Mouse (Mus musculus) heart, postnatal 0 days (tissue): Measurements from ENCODE around the gene Ecpas. TPM values are rescaled to one million over a fixed set of nuclear protein-coding genes. Genes with fewer than 3 reads are reported as not detected.

Source experiments
- ATAC-seq: fragments of 200-750 bp; cut with Nextera tagmentation; 2 replicates; pipeline ENCODE4 v1.8.0; 2017; ENCODE audit warnings: low read depth, moderate number of reproducible peaks, moderate library complexity; ENCODE audit not compliant: insufficient read depth
- DNase-seq: peaks from one replicate; pipeline ENCODE4 v3.0.0-alpha.2; 2016; ENCODE audit warnings: low spot score
- H3K27ac ChIP-seq: fragments of 300-500 bp; sonication (generic); 2 replicates; pipeline ENCODE4 v1.5.1; 2014; ENCODE audit warnings: low read depth, mild to moderate bottlenecking
- H3K27me3 ChIP-seq: fragments of 300-500 bp; sonication (generic); 2 replicates; pipeline ENCODE4 v1.6.1; 2014; ENCODE audit warnings: low read length, mixed read lengths; ENCODE audit not compliant: control insufficient read depth, insufficient read depth
- H3K36me3 ChIP-seq: fragments of 300-500 bp; sonication (generic); replicated peaks from 2 replicates; pipeline ENCODE4 v1.6.1; 2014; ENCODE audit warnings: low read length, mixed read lengths; ENCODE audit not compliant: control insufficient read depth, insufficient read depth
- H3K4me1 ChIP-seq: fragments of 300-500 bp; sonication (generic); 2 replicates; pipeline ENCODE4 v1.6.1; 2014; ENCODE audit warnings: antibody characterized with exemption; ENCODE audit not compliant: control insufficient read depth, insufficient read depth
- H3K4me2 ChIP-seq: fragments of 300-500 bp; sonication (generic); 2 replicates; pipeline ENCODE4 v1.6.1; 2014; ENCODE audit warnings: low read depth, mild to moderate bottlenecking, low read length, moderate library complexity
- H3K4me3 ChIP-seq: fragments of 300-500 bp; sonication (generic); 2 replicates; pipeline ENCODE4 v1.5.1; 2014; ENCODE audit warnings: low read depth, low read length
- H3K9ac ChIP-seq: fragments of 300-500 bp; sonication (generic); replicated peaks from 2 replicates; pipeline ENCODE4 v1.6.1; 2014; ENCODE audit warnings: low read depth, low read length, mixed read lengths
- H3K9me3 ChIP-seq: fragments of 300-500 bp; sonication (generic); replicated peaks from 2 replicates; pipeline ENCODE4 v1.6.1; 2016; ENCODE audit warnings: low read length; ENCODE audit not compliant: control insufficient read depth
- CTCF ChIP-seq: IDR thresholded peaks from 2 replicates; pipeline ENCODE4 v1.5.1; 2016; ENCODE audit warnings: antibody characterized with exemption, control low read depth, low read depth
- EP300 ChIP-seq: IDR thresholded peaks from 2 replicates; pipeline ENCODE4 v1.6.1; 2016; ENCODE audit warnings: antibody characterized with exemption, low read depth
- WGBS: fragments of 180-500 bp; shearing (Covaris S2); extraction: QIAGEN DNeasy Blood & Tissue Kit; methylation state at CpG from one replicate; pipeline ENCODE4 v1.1.7; 2014; 5-methylcytosine and 5-hydroxymethylcytosine counted together
- polyA plus RNA-seq: library from polyadenylated mRNA; unstranded; fragments of >200 nt; fragmentation: Nextera tagmentation; extraction: Ambion mirVana; gene quantifications from 2 replicates; pipeline ENCODE4 v1.2.1, GENCODE M21; 2015
- total RNA-seq: library from RNA; depleted of rRNA; stranded (reverse); fragments of >200 nt; gene quantifications from 2 replicates; pipeline ENCODE4 v1.2.3, GENCODE M21; 2014; ENCODE audit warnings: low replicate concordance

Ecpas gene
- total and polyA plus RNA-seq, 2 experiments from 2014 or later: 26.7 to 62.9 TPM

DNA sequence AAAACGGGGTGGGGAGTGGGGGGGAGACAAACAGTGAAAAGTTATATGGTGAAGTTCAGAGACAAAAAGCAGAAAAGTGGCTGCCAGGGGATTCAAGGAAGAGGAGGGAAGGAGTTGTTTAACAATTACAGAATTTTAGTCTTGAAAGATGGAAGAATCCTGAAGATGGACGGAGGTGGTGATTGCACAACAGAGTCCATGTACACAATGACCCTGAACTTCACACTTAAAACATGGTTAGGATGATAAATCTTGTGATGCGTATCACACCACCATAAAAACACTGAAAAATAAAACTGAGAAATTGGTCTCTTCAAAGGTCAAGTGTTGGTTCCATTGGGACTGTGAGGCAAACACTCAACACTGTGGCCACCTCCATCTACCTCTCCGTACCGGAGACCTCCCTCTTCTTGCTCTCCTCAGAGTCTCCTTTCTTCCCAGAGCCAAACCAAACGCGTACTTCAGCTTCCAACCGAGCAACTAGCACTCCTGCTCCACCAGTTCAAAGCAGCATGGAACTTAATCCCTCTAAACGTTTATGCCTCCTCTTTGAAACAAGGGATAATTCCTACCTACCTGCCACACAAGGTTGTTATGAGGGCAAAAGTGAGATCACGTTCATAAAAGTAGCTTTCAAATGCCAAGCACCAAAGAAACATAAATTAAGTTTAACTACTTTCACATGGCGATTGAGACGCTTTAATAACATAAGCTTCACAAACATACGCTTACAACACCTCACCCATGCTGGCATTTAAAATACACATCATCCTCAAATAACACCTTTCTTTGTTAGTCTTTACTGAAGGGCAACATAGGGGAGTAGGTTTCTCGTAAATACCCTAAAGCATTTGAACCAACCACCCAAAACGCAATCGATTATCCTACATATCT, 2.1 kb downstream of the Ecpas start:
- Histone ChIP-seq H3K27ac (peak overlapping the region; percentile 99), H3K36me3 (no peaks in the 10 kb centered on the region)

DNA sequence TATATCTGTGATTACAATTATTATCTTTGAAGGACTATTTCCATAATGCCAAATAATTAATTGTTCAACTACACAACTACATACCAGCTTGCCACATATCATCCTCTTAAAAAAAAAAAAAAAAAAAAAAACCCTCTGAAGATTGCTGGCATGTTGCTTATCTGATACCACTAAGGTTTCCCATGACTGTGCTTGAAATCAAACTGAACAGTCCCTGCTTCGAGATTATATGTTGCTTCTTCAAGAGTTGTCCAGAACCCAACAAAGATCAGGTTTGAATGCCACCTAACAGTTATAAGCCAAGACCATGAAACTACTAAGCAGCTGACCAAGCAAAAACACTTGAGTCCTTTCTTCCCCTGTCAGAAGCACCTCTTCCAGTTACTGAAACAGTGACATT, 5.1 kb downstream of the Ecpas start:
- TF ChIP-seq EP300 (no peak), CTCF (no peak)

More for the DNA sequence above, 2.1 kb downstream of the Ecpas start:
- ATAC-seq (no peak), DNase-seq (no peak)
- no peaks in the 10 kb centered on the region for H3K27me3 ChIP-seq
- H3K9ac ChIP-seq: peak overlapping the region; percentile 99
- H3K4me1 ChIP-seq: peaks cover 12% of the 10 kb centered on the region; the same call in 1 of the 2 replicates
- TF ChIP-seq EP300: no peak
- TF ChIP-seq CTCF: no peak
- H3K4me2 ChIP-seq: peak overlapping the region; percentile 66
- H3K4me3 ChIP-seq: peak overlapping the region; percentile 86
- H3K9me3 ChIP-seq: no peaks in the 10 kb centered on the region
- WGBS: 39% methylated on average over 16 of the region's 16 CpGs

GRCm38 (mm10) chr4:58898318-58898717, 14.2 kb downstream of the Ecpas start:
- no peak for ATAC-seq
- no peak for DNase-seq
- no peak overlapping the region for H3K4me3 ChIP-seq
- no peaks in the 10 kb centered on the region for H3K36me3 ChIP-seq
- H3K4me1 ChIP-seq: peaks cover 8% of the 10 kb centered on the region; the same call in 1 of the 2 replicates
- no peaks in the 10 kb centered on the region for H3K27me3 ChIP-seq
- H3K9me3 ChIP-seq: no peaks in the 10 kb centered on the region
- TF ChIP-seq CTCF: no peak
- no peak for TF ChIP-seq EP300
- H3K9ac ChIP-seq: no peak overlapping the region
- H3K4me2 ChIP-seq: no peak overlapping the region
- no peak overlapping the region for H3K27ac ChIP-seq

More for the DNA sequence above, 5.1 kb downstream of the Ecpas start:
- no peak overlapping the region for H3K4me3 ChIP-seq
- no peaks in the 10 kb centered on the region for H3K9me3 ChIP-seq
- peaks cover 7% of the 10 kb centered on the region; the same call in 1 of the 2 replicates for H3K4me1 ChIP-seq
- H3K27ac ChIP-seq: no peak overlapping the region
- no peaks in the 10 kb centered on the region for H3K27me3 ChIP-seq
- DNase-seq: no peak
- H3K9ac ChIP-seq: no peak overlapping the region
- H3K4me2 ChIP-seq: no peak overlapping the region
- no peaks in the 10 kb centered on the region for H3K36me3 ChIP-seq
- WGBS: 56% methylated on average over 1 of the region's 1 CpGs
- ATAC-seq: no peak

- Histone ChIP-seq H3K9ac (no peak overlapping the region), H3K4me3 (no peak overlapping the region), H3K36me3 (no peaks in the 10 kb centered on the region), H3K27me3 (no peaks in the 10 kb centered on the region), H3K4me1 (peaks cover 9% of the 10 kb centered on the region; the same call in 1 of the 2 replicates), H3K4me2 (no peak overlapping the region), H3K9me3 (no peaks in the 10 kb centered on the region), H3K27ac (no peak overlapping the region)
- whole genome bisulfite sequencing: 69% methylated on average over 4 of the region's 4 CpGs
- no peak for TF ChIP-seq CTCF
- no peak for TF ChIP-seq EP300
- ATAC-seq (no peak), DNase-seq (no peak)
Measured at GRCm38 (mm10) chr4:58897436-58897835, 15.1 kb downstream of the Ecpas start.

DNA sequence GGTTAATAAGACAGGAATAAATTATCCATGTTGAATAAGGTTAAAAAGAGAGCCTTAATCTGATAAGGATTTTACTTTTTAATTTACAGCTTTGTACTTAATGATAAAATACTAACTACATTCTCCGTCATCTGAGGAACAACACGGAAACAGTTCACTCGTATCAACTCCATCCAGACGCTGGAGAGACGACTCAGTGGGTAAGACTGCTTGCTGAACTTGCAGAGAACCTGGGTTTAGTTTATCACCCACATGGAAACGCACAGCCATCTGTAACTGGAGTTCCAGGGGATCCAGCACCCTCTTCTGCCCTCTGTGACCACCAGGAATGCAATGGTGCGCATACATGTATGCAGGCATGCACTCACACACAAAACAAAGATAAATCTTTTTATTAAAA, 18.1 kb downstream of the Ecpas start:
- Histone ChIP-seq H3K27ac (no peak overlapping the region), H3K27me3 (no peaks in the 10 kb centered on the region), H3K9ac (no peak overlapping the region), H3K4me1 (peaks cover 9% of the 10 kb centered on the region; the same call in 1 of the 2 replicates), H3K36me3 (no peaks in the 10 kb centered on the region), H3K9me3 (no peaks in the 10 kb centered on the region), H3K4me2 (no peak overlapping the region), H3K4me3 (no peak overlapping the region)
- TF ChIP-seq CTCF: no peak
- TF ChIP-seq EP300: no peak
- ATAC-seq (no peak), DNase-seq (no peak)
- 73% methylated on average over 7 of the region's 7 CpGs for WGBS
